Mouse (Mus musculus): Measurements from ENCODE around the gene Diexf. TPM values are rescaled to one million over a fixed set of nuclear protein-coding genes. Genes with fewer than 3 reads are reported as not detected.
A peak's percentile ranks its signal among the peaks of the same experiment; 100 is the strongest.

The Diexf gene
- 10 to 100 TPM; 17.0 to 21.9 (median 19.7) TPM for total RNA-seq (2022)

DNA sequence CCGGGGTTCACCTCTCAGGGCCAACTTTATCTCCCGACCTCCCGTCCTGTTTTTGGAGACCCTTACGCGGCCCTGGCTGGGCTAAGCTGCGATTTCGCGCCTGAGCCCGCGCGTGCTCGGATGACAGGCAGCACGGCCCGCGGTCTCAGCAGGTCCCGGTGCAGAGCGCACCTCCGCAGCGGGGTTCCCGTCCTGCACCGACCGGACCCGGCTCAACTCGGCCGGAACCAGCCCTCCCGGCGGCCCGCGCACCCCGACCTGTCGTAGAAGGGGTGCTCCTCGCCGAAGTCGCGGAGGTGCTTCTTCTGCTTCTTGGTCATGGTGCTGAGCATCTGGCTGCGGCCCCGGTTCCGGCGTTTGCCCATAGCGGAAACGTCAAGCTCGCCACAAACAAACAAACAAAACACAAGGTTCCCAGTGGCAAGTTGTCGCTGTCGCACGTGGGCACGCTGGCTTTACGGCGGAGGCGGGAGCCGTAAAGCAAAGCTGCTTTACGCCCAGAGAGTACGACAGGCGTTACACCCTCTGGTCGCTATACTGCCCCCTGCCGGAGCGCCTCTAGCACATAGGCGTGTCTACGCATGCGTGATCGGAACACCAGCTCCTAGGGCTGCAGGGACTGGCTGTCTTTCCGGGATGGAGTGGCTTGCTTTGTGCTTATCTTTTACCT lies at the start of gene Diexf:
Diexf (minus strand) TSS at position 487 of the 670 bp plus-strand sequence.
- peak; percentile 90 to 94 for DNase-seq (ENCODE audit: low spot score in 2 of 2)

- DNase-seq (ENCODE audit: low spot score in 2 of 2): no peak
Measured at GRCm38 (mm10) chr1:193174143-193174733, 44.2 kb upstream of the Diexf start.

- DNase-seq (ENCODE audit: low spot score in 2 of 2): no peak
Measured at GRCm38 (mm10) chr1:193173810-193174129, 43.7 kb upstream of the Diexf start.

- DNase-seq (ENCODE audit: low spot score in 2 of 2): peak; percentile 84 to 96
Measured at GRCm38 (mm10) chr1:193172991-193173809, 43.1 kb upstream of the Diexf start.

- DNase-seq (ENCODE audit: low spot score in 2 of 2): no peak
Measured at GRCm38 (mm10) chr1:193169856-193170255, 39.8 kb upstream of the Diexf start.

DNA sequence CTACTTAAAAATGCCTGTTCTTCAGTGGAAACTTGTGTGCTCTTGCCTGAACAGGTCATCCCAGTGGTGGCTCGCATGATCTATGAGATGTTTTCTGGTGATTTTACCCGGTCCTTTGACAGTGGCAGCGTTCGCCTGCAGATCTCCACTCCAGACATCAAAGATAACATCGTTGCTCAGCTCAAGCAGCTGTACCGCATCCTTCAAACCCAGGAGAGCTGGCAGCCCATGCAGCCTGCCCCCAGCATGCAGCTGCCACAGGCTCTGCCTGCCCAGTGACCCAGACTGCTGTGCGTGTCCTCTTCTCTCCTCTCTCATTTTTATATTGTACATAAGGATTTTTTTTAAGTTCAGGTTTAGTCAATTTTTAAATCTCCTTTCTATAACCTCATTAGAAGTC lies 39.2 kb upstream of the Diexf start:
- DNase-seq (ENCODE audit: low spot score in 2 of 2): no peak

- DNase-seq (ENCODE audit: low spot score in 2 of 2): no peak
Measured at GRCm38 (mm10) chr1:193167746-193168145, 37.7 kb upstream of the Diexf start, which contains the start of gene A130010J15Rik. Gene A130010J15Rik, plus strand, starts transcription at chr1:193168046.

GRCm38 (mm10) chr1:193160317-193161032 lies 30.4 kb upstream of the Diexf start:
- no peak for DNase-seq (ENCODE audit: low spot score in 2 of 2)

DNA sequence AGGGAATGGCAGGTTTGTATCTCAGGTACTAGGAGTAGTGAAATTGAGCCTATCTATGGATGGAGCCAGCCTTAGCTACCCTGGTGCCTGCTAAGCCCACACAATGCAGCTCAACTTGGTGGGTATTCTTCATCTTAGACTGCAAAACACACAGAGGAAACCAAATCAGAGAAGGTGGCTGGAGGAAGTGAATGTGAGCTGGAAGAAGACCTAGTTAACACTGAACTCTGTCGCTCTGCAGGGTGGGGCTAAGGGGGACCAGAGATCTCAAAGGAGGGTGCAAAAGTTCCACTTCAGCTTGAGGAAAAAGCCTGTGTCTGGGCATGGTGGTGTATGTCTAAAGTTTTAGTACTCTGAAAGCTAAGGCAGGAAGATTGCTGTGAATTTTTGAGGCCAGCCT lies 29.5 kb upstream of the Diexf start:
- no peak for DNase-seq (ENCODE audit: low spot score in 2 of 2)

DNA sequence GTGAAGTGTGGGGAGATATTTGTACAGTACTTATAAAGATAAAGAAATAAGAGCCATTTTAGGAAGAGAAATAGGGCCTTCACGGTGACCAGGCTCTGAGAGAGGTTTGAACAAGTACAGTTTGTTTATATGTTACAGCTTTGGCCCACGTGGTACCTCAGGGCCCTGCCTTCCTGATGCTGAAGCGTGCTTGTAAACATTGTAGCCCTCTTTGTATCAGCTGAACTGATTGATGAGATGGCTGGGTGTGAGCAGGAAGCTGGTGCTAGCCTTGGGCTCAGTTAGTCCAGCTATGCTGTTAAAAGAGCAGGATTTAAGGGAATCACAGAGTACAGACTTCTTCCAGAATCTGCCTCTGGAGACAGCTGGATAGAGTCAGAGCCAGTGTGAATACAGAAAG lies 29.1 kb upstream of the Diexf start:
- DNase-seq (ENCODE audit: low spot score in 2 of 2): no peak

DNA sequence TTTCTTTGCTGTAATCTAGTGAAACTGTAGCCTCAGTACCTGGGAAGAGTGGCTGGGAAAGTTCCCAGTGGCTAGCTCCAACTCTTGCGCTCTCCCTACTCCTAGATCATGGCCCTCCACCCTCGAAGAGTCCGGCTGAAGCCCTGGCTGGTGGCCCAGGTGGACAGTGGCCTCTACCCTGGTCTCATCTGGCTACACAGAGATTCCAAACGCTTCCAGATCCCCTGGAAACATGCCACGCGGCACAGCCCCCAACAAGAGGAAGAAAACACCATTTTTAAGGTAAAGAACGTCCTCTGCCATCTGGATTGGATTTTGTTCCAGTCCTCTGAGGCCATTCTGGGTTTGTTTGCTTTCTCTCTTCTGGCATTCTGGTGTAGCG lies 27.0 kb upstream of the Diexf start:
- no peak for DNase-seq (ENCODE audit: low spot score in 2 of 2)

GRCm38 (mm10) chr1:193156316-193157110 lies 26.4 kb upstream of the Diexf start:
- DNase-seq (ENCODE audit: low spot score in 2 of 2): no peak

DNA sequence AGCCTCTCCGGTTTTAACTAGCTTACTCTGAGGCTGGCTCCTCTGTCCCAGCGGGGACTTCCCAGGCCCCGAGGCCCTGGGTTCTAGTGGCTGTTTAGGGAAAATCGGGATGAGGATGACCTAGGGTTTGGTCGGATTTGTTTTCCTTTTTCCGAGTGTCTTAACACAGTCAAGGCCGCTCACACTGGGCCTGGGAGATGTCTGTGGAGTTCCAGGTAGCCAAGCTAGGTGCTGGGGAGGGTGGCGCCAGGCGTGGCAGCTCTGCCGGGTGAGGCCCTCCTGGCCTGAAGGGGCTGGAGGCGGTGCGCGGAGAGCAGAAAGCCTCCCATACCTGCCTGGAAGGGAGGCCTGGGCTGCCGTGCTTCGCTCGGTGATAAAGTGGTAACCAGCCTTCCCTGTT lies 23.5 kb upstream of the Diexf start:
- no peak for DNase-seq (ENCODE audit: low spot score in 2 of 2)

GRCm38 (mm10) chr1:193152872-193153271 lies 22.8 kb upstream of the Diexf start, which contains the start of gene Irf6:
Gene Irf6, plus strand, starts transcription at chr1:193153111.
- no peak for DNase-seq (ENCODE audit: low spot score in 2 of 2)

DNA sequence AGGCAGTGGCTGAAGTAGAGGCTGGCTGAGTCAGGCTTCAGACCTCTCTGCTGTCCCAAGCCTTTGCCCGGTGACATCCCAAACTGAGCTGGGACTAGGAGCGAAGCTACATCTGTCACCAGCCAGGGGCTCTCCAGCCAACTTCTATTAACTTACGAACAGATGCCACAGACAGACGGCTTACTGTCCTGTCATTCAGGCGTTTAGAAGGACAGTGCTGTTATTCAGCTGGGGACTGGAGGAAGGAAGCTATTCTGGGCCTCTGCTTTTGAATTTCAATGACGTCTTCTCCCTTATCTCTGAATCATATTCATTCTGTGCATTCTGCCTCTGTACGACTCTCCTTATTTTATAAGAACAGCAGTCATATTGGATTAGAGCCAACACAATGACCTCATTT lies 21.1 kb upstream of the Diexf start:
- no peak for DNase-seq (ENCODE audit: low spot score in 2 of 2)

- no peak for DNase-seq (ENCODE audit: low spot score in 2 of 2)
Measured at GRCm38 (mm10) chr1:193149231-193149630, 19.2 kb upstream of the Diexf start.

GRCm38 (mm10) chr1:193146416-193146815 lies 16.3 kb upstream of the Diexf start:
- no peak for DNase-seq (ENCODE audit: low spot score in 2 of 2)

DNA sequence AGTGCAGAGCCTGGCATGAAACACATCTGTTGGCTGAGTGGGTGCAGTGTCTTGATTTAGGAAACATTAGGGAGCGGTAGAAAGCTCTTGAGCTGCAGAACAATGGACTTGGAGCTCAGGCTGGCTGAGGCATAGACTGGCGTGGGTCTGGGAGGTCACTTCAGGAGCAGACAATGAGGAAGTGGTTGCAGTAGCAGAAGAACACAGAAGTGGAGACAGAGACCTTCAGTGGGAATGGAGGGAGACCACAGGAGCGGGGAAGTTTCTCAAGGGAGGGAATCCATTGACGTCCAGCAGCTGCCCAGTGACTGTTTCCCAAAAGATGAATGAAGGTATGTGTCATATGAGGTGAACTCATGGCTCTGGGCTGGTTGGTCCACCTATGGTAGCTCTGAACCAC lies 15.0 kb upstream of the Diexf start:
- DNase-seq (ENCODE audit: low spot score in 2 of 2): no peak

- no peak for DNase-seq (ENCODE audit: low spot score in 2 of 2)
Measured at GRCm38 (mm10) chr1:193144516-193144915, 14.4 kb upstream of the Diexf start.

DNA sequence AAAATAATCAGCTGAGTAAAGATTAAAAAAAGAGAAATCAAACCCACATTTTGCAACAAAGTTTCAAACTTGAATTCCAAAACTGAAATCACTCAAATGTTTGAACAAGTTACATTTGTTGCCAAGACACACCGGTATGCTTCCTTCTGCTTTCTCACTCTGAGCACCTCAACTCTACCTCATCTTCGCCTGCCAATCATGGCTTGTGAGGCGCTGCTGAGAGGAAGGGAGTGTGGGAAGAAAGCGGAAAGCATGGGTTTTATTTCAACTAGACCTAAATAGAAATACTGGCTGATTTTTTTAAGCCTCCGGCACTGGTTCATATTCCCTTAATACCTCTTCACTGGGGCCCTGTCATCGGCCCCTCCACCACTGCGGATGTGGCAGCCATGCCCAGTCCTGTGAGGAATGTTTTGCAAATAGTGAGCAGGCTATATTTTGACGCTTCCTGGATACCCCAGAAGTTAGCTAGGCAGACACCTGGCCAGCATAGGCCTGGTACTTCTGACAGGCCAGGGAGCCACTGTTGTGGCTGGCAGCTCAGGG lies 12.5 kb upstream of the Diexf start:
- no peak for DNase-seq (ENCODE audit: low spot score in 2 of 2)

DNA sequence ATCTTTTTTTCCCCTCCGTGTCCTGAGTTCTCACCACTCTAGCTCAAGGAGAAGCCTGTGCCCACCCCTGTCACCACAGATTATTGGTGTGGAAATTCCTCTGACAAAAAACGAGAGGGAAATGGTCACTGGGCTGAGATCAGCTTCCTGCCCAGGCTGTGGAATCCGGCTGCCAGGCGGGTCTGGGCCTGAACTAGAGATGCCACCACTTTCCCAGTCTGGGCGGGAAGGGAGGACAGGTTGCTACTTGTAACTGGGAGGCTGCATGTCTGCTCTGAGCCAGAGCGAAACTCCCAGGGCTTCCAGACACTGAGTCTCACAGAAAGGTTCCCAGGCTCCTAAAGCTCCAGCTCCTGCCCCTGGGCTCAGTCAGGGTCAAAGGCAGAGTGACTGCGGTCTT lies 11.0 kb upstream of the Diexf start:
- DNase-seq (ENCODE audit: low spot score in 2 of 2): no peak

Measured in left cerebral cortex, adult 8-10 months (tissue).